Mouse (Mus musculus): ENCODE measurements around the gene Tcp10c. TPM values are rescaled to one million over a fixed set of nuclear protein-coding genes. Genes with fewer than 3 reads are reported as not detected.
"Not testable (repeated sequence)": the region's sequence is repeated elsewhere in the genome, so short reads cannot be mapped to it uniquely, and the experiment has no call there.

The Tcp10c gene
- polyA plus RNA-seq (2015; fragmentation: Nextera tagmentation; extraction: Ambion mirVana) = not detected in 2 replicates

DNA sequence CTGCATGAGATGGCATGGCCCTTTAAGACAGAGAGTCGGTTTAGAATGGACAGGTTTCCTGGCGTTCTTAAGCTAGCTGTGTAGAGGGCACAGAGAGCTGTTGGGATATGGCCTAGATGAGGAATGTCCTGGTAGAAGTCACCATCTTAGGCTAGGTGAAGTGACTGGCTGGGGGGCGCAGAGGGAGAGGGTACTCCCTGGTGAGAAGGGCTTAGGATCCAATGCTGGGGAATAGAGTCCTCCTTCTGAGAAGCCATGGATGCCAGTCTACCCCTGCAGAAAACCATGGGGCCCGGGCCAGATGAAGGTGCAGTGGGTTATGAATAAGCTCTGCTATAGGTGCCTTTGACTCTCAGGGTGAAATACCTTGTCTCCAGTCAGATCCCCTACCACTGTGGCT, at the start of gene Tcp10c:
Gene Tcp10c, plus strand, starts transcription at position 52 of the 400 bp plus-strand sequence.
- ATAC-seq (replicated peaks; ENCODE audit: low FRiP score, low read depth); H3K9ac ChIP-seq (ENCODE audit: low read depth, low read length); H3K27me3 ChIP-seq (ENCODE audit: insufficient read depth, low read length); H3K4me3 ChIP-seq (replicated peaks; ENCODE audit: low read depth, low read length); H3K4me2 ChIP-seq (ENCODE audit: low read length); H3K4me1 ChIP-seq (replicated peaks; ENCODE audit: insufficient read depth, low read length); H3K9me3 ChIP-seq (replicated peaks; ENCODE audit: low read length); DNase-seq (ENCODE audit: low spot score); H3K27ac ChIP-seq; H3K36me3 ChIP-seq (ENCODE audit: insufficient read depth, low read length): not testable (repeated sequence)
- 90% methylated on average over 4 of the region's 4 CpGs for WGBS

DNA sequence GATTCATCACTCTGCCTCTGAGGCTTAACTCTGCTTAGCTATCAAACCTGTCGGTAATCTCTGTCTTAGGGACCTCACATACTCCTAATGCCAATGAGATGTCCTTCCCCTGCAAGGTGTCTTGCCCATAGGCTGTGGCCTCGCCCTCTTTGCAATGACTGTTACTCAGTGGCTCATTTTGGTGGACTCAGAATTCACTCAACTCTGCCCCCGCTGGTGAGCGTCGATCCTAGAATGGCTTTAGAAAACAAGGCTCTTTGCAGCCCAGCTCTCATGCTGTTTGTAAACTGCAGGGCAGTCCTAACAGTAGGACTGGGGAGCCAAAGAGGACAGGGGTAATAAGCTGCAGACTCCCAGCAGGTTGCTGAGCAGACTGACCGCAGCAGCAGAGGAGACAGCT, 46.5 kb upstream of the Tcp10c start:
- not testable (repeated sequence) for H3K4me3 ChIP-seq (replicated peaks; ENCODE audit: low read depth, low read length); H3K27ac ChIP-seq; H3K36me3 ChIP-seq (ENCODE audit: insufficient read depth, low read length); H3K4me1 ChIP-seq (replicated peaks; ENCODE audit: insufficient read depth, low read length); H3K4me2 ChIP-seq (ENCODE audit: low read length); H3K27me3 ChIP-seq (ENCODE audit: insufficient read depth, low read length); H3K9ac ChIP-seq (ENCODE audit: low read depth, low read length); DNase-seq (ENCODE audit: low spot score)
- ATAC-seq (replicated peaks; ENCODE audit: low FRiP score, low read depth) = peak; percentile 10; the same call in 1 of the 2 replicates
- 81% methylated on average over 5 of the region's 6 CpGs for WGBS
- 0 out of 2 replicates have a peak, but pooled peaks cover 11% of the 10 kb centered on the region for H3K9me3 ChIP-seq (replicated peaks; ENCODE audit: low read length)

DNA sequence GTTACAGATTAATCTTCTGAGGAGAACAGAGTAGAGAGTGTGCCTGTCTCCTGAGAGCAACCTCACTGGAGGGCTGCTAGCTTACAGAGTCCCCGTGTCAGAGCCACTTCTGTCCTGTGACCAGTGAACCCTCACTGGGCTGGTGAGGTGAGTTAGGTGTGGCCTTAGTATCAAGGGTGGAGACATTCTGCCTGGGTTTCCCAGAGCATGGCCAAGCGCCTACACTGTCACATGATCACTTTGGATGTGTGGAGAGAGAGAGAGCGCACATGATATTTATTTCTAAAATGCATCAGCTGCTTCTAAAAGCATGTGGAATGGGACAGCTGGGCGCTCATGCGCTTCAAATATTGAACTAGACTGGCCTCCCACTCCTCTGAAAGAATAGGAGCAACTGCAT, 46.0 kb upstream of the Tcp10c start:
- H3K27me3 ChIP-seq (ENCODE audit: insufficient read depth, low read length); H3K27ac ChIP-seq; H3K4me3 ChIP-seq (replicated peaks; ENCODE audit: low read depth, low read length); H3K4me2 ChIP-seq (ENCODE audit: low read length); H3K9ac ChIP-seq (ENCODE audit: low read depth, low read length); H3K4me1 ChIP-seq (replicated peaks; ENCODE audit: insufficient read depth, low read length); H3K36me3 ChIP-seq (ENCODE audit: insufficient read depth, low read length): not testable (repeated sequence)
- H3K9me3 ChIP-seq (replicated peaks; ENCODE audit: low read length) = 0 out of 2 replicates have a peak, but pooled peaks cover 11% of the 10 kb centered on the region
- peak; percentile 52 for DNase-seq (ENCODE audit: low spot score)
- ATAC-seq (replicated peaks; ENCODE audit: low FRiP score, low read depth) = peak; percentile 79
- 86% methylated on average over 5 of the region's 5 CpGs for WGBS

- H3K27ac ChIP-seq; DNase-seq (ENCODE audit: low spot score); H3K27me3 ChIP-seq (ENCODE audit: insufficient read depth, low read length); H3K36me3 ChIP-seq (ENCODE audit: insufficient read depth, low read length); H3K4me2 ChIP-seq (ENCODE audit: low read length); H3K4me1 ChIP-seq (replicated peaks; ENCODE audit: insufficient read depth, low read length); H3K4me3 ChIP-seq (replicated peaks; ENCODE audit: low read depth, low read length); H3K9ac ChIP-seq (ENCODE audit: low read depth, low read length): not testable (repeated sequence)
- H3K9me3 ChIP-seq (replicated peaks; ENCODE audit: low read length) = 0 out of 2 replicates have a peak, but pooled peaks cover 11% of the 10 kb centered on the region
- WGBS = 79% methylated on average over 4 of the region's 4 CpGs
- peak; percentile 79 for ATAC-seq (replicated peaks; ENCODE audit: low FRiP score, low read depth)
Observed at GRCm38 (mm10) chr17:13308746-13309145, 45.6 kb upstream of the Tcp10c start.

DNA sequence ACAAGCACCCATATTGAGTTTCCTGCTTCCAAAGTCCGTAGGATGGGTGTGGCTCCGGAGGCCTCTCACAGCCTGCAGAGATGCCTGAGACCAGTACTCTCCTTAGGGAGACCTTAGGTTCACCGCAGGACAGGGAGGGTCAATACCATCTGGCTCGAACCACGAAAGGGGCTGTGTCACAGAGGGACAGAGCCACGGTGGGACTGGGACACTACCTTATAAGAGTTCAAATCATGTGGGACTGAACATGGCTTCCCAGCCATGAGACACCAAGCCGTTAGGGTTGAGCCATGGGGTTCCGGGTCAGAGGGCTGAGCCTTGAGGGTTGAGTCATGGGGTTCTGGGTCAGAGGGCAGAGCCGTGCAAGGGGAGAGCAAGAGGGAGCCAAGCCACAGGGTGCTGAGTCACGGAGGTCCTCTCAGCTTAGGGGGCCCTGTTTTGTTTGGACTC, 45.2 kb upstream of the Tcp10c start:
- H3K27me3 ChIP-seq (ENCODE audit: insufficient read depth, low read length); H3K36me3 ChIP-seq (ENCODE audit: insufficient read depth, low read length); H3K4me1 ChIP-seq (replicated peaks; ENCODE audit: insufficient read depth, low read length); DNase-seq (ENCODE audit: low spot score); H3K4me2 ChIP-seq (ENCODE audit: low read length); H3K27ac ChIP-seq; H3K4me3 ChIP-seq (replicated peaks; ENCODE audit: low read depth, low read length); H3K9ac ChIP-seq (ENCODE audit: low read depth, low read length): not testable (repeated sequence)
- WGBS = 87% methylated on average over 10 of the region's 10 CpGs
- peak; percentile 52 for ATAC-seq (replicated peaks; ENCODE audit: low FRiP score, low read depth)
- H3K9me3 ChIP-seq (replicated peaks; ENCODE audit: low read length) = 0 out of 2 replicates have a peak, but pooled peaks cover 11% of the 10 kb centered on the region

- ATAC-seq (replicated peaks; ENCODE audit: low FRiP score, low read depth) = 0 out of 2 replicates have a peak, but pooled peaks have one; percentile 2
- H3K27ac ChIP-seq; H3K4me1 ChIP-seq (replicated peaks; ENCODE audit: insufficient read depth, low read length); H3K27me3 ChIP-seq (ENCODE audit: insufficient read depth, low read length); H3K4me2 ChIP-seq (ENCODE audit: low read length); H3K9ac ChIP-seq (ENCODE audit: low read depth, low read length); H3K4me3 ChIP-seq (replicated peaks; ENCODE audit: low read depth, low read length); H3K36me3 ChIP-seq (ENCODE audit: insufficient read depth, low read length); DNase-seq (ENCODE audit: low spot score); H3K9me3 ChIP-seq (replicated peaks; ENCODE audit: low read length): not testable (repeated sequence)
- 83% methylated on average over 4 of the region's 4 CpGs for WGBS
Observed at GRCm38 (mm10) chr17:13329967-13330366, 24.4 kb upstream of the Tcp10c start.

- not testable (repeated sequence) for H3K27ac ChIP-seq; H3K36me3 ChIP-seq (ENCODE audit: insufficient read depth, low read length); H3K9ac ChIP-seq (ENCODE audit: low read depth, low read length); DNase-seq (ENCODE audit: low spot score); H3K9me3 ChIP-seq (replicated peaks; ENCODE audit: low read length); H3K4me2 ChIP-seq (ENCODE audit: low read length); H3K27me3 ChIP-seq (ENCODE audit: insufficient read depth, low read length); H3K4me1 ChIP-seq (replicated peaks; ENCODE audit: insufficient read depth, low read length); ATAC-seq (replicated peaks; ENCODE audit: low FRiP score, low read depth); H3K4me3 ChIP-seq (replicated peaks; ENCODE audit: low read depth, low read length)
- 76% methylated on average over 3 of the region's 4 CpGs for WGBS
Observed at GRCm38 (mm10) chr17:13331179-13331578, 23.2 kb upstream of the Tcp10c start.

DNA sequence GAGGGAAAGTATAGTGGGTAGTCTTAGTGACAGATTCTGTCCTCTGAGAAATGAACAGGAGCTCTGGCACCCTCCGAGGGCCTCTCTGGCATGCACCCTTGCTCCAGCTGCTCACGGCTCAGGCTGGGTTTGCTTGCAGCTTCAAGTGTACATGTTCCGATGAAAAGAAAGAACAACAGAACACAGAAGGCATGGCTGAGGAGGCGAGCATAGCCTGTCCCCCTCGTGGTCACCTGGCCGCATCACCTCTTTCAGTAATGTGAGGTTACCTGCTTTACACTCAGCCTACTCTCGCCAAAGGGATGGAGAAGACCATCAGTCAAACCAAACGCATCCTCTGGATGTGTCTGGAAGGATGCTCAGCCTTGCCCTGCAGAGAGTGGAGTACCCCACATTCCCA, 21.9 kb upstream of the Tcp10c start:
- ATAC-seq (replicated peaks; ENCODE audit: low FRiP score, low read depth); H3K4me3 ChIP-seq (replicated peaks; ENCODE audit: low read depth, low read length); H3K9ac ChIP-seq (ENCODE audit: low read depth, low read length); H3K4me1 ChIP-seq (replicated peaks; ENCODE audit: insufficient read depth, low read length); H3K4me2 ChIP-seq (ENCODE audit: low read length); H3K27ac ChIP-seq; H3K9me3 ChIP-seq (replicated peaks; ENCODE audit: low read length); DNase-seq (ENCODE audit: low spot score); H3K27me3 ChIP-seq (ENCODE audit: insufficient read depth, low read length); H3K36me3 ChIP-seq (ENCODE audit: insufficient read depth, low read length): not testable (repeated sequence)
- 87% methylated on average over 8 of the region's 8 CpGs for WGBS
